Mouse (Mus musculus) heart, postnatal 0 days (tissue): Measurements from ENCODE around the gene Shc3. TPM values are rescaled to one million over a fixed set of nuclear protein-coding genes. Genes with fewer than 3 reads are reported as not detected.

ENCODE experiments used
- ATAC-seq: fragments of 200-750 bp; cut with Nextera tagmentation; 2 replicates; pipeline ENCODE4 v1.8.0; 2017; ENCODE audit warnings: low read depth, moderate number of reproducible peaks, moderate library complexity; ENCODE audit not compliant: insufficient read depth
- DNase-seq: peaks from one replicate; pipeline ENCODE4 v3.0.0-alpha.2; 2016; ENCODE audit warnings: low spot score
- H3K27ac ChIP-seq: fragments of 300-500 bp; sonication (generic); 2 replicates; pipeline ENCODE4 v1.5.1; 2014; ENCODE audit warnings: low read depth, mild to moderate bottlenecking
- H3K27me3 ChIP-seq: fragments of 300-500 bp; sonication (generic); 2 replicates; pipeline ENCODE4 v1.6.1; 2014; ENCODE audit warnings: low read length, mixed read lengths; ENCODE audit not compliant: control insufficient read depth, insufficient read depth
- H3K36me3 ChIP-seq: fragments of 300-500 bp; sonication (generic); replicated peaks from 2 replicates; pipeline ENCODE4 v1.6.1; 2014; ENCODE audit warnings: low read length, mixed read lengths; ENCODE audit not compliant: control insufficient read depth, insufficient read depth
- H3K4me1 ChIP-seq: fragments of 300-500 bp; sonication (generic); 2 replicates; pipeline ENCODE4 v1.6.1; 2014; ENCODE audit warnings: antibody characterized with exemption; ENCODE audit not compliant: control insufficient read depth, insufficient read depth
- H3K4me2 ChIP-seq: fragments of 300-500 bp; sonication (generic); 2 replicates; pipeline ENCODE4 v1.6.1; 2014; ENCODE audit warnings: low read depth, mild to moderate bottlenecking, low read length, moderate library complexity
- H3K4me3 ChIP-seq: fragments of 300-500 bp; sonication (generic); 2 replicates; pipeline ENCODE4 v1.5.1; 2014; ENCODE audit warnings: low read depth, low read length
- H3K9ac ChIP-seq: fragments of 300-500 bp; sonication (generic); replicated peaks from 2 replicates; pipeline ENCODE4 v1.6.1; 2014; ENCODE audit warnings: low read depth, low read length, mixed read lengths
- H3K9me3 ChIP-seq: fragments of 300-500 bp; sonication (generic); replicated peaks from 2 replicates; pipeline ENCODE4 v1.6.1; 2016; ENCODE audit warnings: low read length; ENCODE audit not compliant: control insufficient read depth
- CTCF ChIP-seq: IDR thresholded peaks from 2 replicates; pipeline ENCODE4 v1.5.1; 2016; ENCODE audit warnings: antibody characterized with exemption, control low read depth, low read depth
- EP300 ChIP-seq: IDR thresholded peaks from 2 replicates; pipeline ENCODE4 v1.6.1; 2016; ENCODE audit warnings: antibody characterized with exemption, low read depth
- WGBS: fragments of 180-500 bp; shearing (Covaris S2); extraction: QIAGEN DNeasy Blood & Tissue Kit; methylation state at CpG from one replicate; pipeline ENCODE4 v1.1.7; 2014; 5-methylcytosine and 5-hydroxymethylcytosine counted together
- polyA plus RNA-seq: library from polyadenylated mRNA; unstranded; fragments of >200 nt; fragmentation: Nextera tagmentation; extraction: Ambion mirVana; gene quantifications from 2 replicates; pipeline ENCODE4 v1.2.1, GENCODE M21; 2015
- total RNA-seq: library from RNA; depleted of rRNA; stranded (reverse); fragments of >200 nt; gene quantifications from 2 replicates; pipeline ENCODE4 v1.2.3, GENCODE M21; 2014; ENCODE audit warnings: low replicate concordance

Gene Shc3
- total and polyA plus RNA-seq, 2 experiments from 2014 or later = 0.12 to 2.1 TPM

GRCm38 (mm10) chr13:51437105-51438085 lies 131.8 kb downstream of the Shc3 start:
- no peak for DNase-seq
- H3K4me2 ChIP-seq = no peak overlapping the region
- H3K27me3 ChIP-seq = no peaks in the 10 kb centered on the region
- 73% methylated on average over 14 of the region's 14 CpGs for whole genome bisulfite sequencing
- ATAC-seq = no peak
- no peak for TF ChIP-seq CTCF
- no peak for TF ChIP-seq EP300
- no peak overlapping the region for H3K9ac ChIP-seq
- H3K4me3 ChIP-seq = no peak overlapping the region
- H3K9me3 ChIP-seq = no peaks in the 10 kb centered on the region
- H3K4me1 ChIP-seq = no peaks in the 10 kb centered on the region
- H3K27ac ChIP-seq = no peak overlapping the region
- no peaks in the 10 kb centered on the region for H3K36me3 ChIP-seq

- no peaks in the 10 kb centered on the region for H3K36me3 ChIP-seq
- TF ChIP-seq EP300 = no peak
- no peak for TF ChIP-seq CTCF
- H3K4me2 ChIP-seq = no peak overlapping the region
- H3K9ac ChIP-seq = no peak overlapping the region
- 52% methylated on average over 2 of the region's 2 CpGs for WGBS
- H3K9me3 ChIP-seq = no peaks in the 10 kb centered on the region
- H3K27me3 ChIP-seq = no peaks in the 10 kb centered on the region
- ATAC-seq = no peak
- no peak overlapping the region for H3K4me3 ChIP-seq
- no peak overlapping the region for H3K27ac ChIP-seq
- H3K4me1 ChIP-seq = no peaks in the 10 kb centered on the region
- no peak for DNase-seq
Measured at GRCm38 (mm10) chr13:51435146-51435545, 134.1 kb downstream of the Shc3 start.

GRCm38 (mm10) chr13:51434460-51434859 lies 134.8 kb downstream of the Shc3 start:
- ATAC-seq (no peak), DNase-seq (no peak)
- no peak overlapping the region for H3K9ac ChIP-seq
- H3K9me3 ChIP-seq = no peaks in the 10 kb centered on the region
- no peak for TF ChIP-seq EP300
- peak; percentile 50 for TF ChIP-seq CTCF
- 48% methylated on average over 2 of the region's 2 CpGs for WGBS
- H3K36me3 ChIP-seq = no peaks in the 10 kb centered on the region
- no peaks in the 10 kb centered on the region for H3K4me1 ChIP-seq
- H3K4me2 ChIP-seq = no peak overlapping the region
- H3K27me3 ChIP-seq = no peaks in the 10 kb centered on the region
- no peak overlapping the region for H3K27ac ChIP-seq
- H3K4me3 ChIP-seq = no peak overlapping the region

- H3K36me3 ChIP-seq = no peaks in the 10 kb centered on the region
- no peaks in the 10 kb centered on the region for H3K9me3 ChIP-seq
- TF ChIP-seq CTCF (no peak), EP300 (no peak)
- no peak; the same call in 1 of the 2 replicates for ATAC-seq
- WGBS = 45% methylated on average over 3 of the region's 3 CpGs
- no peak overlapping the region for H3K4me2 ChIP-seq
- H3K27ac ChIP-seq = no peak overlapping the region
- H3K9ac ChIP-seq = no peak overlapping the region
- no peak overlapping the region for H3K4me3 ChIP-seq
- no peaks in the 10 kb centered on the region for H3K4me1 ChIP-seq
- no peaks in the 10 kb centered on the region for H3K27me3 ChIP-seq
- no peak for DNase-seq
Measured at GRCm38 (mm10) chr13:51433371-51433770, 135.8 kb downstream of the Shc3 start.

- no peak for ATAC-seq
- H3K4me3 ChIP-seq = no peak overlapping the region
Measured at GRCm38 (mm10) chr13:51425662-51426443, 143.4 kb downstream of the Shc3 start.

More at GRCm38 (mm10) chr13:51425662-51426443, 143.4 kb downstream of the Shc3 start:
- DNase-seq = no peak
- no peak overlapping the region for H3K9ac ChIP-seq
- no peak overlapping the region for H3K4me2 ChIP-seq
- no peaks in the 10 kb centered on the region for H3K9me3 ChIP-seq
- H3K36me3 ChIP-seq = no peaks in the 10 kb centered on the region
- no peaks in the 10 kb centered on the region for H3K4me1 ChIP-seq
- 82% methylated on average over 4 of the region's 4 CpGs for WGBS
- no peak overlapping the region for H3K27ac ChIP-seq
- TF ChIP-seq EP300 = no peak
- TF ChIP-seq CTCF = no peak
- no peaks in the 10 kb centered on the region for H3K27me3 ChIP-seq
